Mouse (Mus musculus) forebrain, embryonic 13.5 days (tissue): ENCODE results near the gene Egfl6. TPM values are rescaled to one million over a fixed set of nuclear protein-coding genes. Genes with fewer than 3 reads are reported as not detected.

Experiments used
- polyA plus RNA-seq: library from polyadenylated mRNA; unstranded; fragments of >200 nt; fragmentation: Nextera tagmentation; extraction: Ambion mirVana; gene quantifications from 2 replicates; pipeline ENCODE4 v1.2.1, GENCODE M21; 2015

The Egfl6 gene
- polyA plus RNA-seq, 1 experiment from 2014 or later, result 1.0 TPM

Other genes with a start within 250 kb of the Egfl6 start
- 66.3 and 66.9 TPM in 2 replicates for gene Trappc2, start 145.1 kb downstream of the Egfl6 start, polyA plus RNA-seq
- 7.6 and 8.1 TPM in 2 replicates for gene Ofd1, start 145.0 kb downstream of the Egfl6 start, polyA plus RNA-seq
- gene Rab9, start 105.9 kb downstream of the Egfl6 start, polyA plus RNA-seq, result 46.1 and 51.5 TPM in 2 replicates
- gene Tceanc, start 67.2 kb downstream of the Egfl6 start, polyA plus RNA-seq, result 9.6 and 10.7 TPM in 2 replicates